Mouse (Mus musculus) forebrain, embryonic 13.5 days (tissue): ENCODE results near the gene Dgka. TPM values are rescaled to one million over a fixed set of nuclear protein-coding genes. Genes with fewer than 3 reads are reported as not detected.

ENCODE experiments used
- ATAC-seq: fragments of 200-750 bp; cut with Nextera tagmentation; 2 replicates; pipeline ENCODE4 v1.8.0; 2017
- H3K27ac ChIP-seq: fragments of 300-500 bp; sonication (generic); 2 replicates; pipeline ENCODE4 v1.5.1; 2015; ENCODE audit warnings: inconsistent platforms, mild to moderate bottlenecking, moderate library complexity
- H3K27me3 ChIP-seq: fragments of 300-500 bp; sonication (generic); 2 replicates; pipeline ENCODE4 v1.6.1; 2015; ENCODE audit warnings: mild to moderate bottlenecking, inconsistent platforms
- H3K36me3 ChIP-seq: fragments of 300-500 bp; sonication (generic); 2 replicates; pipeline ENCODE4 v1.6.1; 2015; ENCODE audit warnings: mild to moderate bottlenecking, inconsistent platforms; ENCODE audit not compliant: poor library complexity, severe bottlenecking
- H3K4me1 ChIP-seq: fragments of 300-500 bp; sonication (generic); 2 replicates; pipeline ENCODE4 v1.6.1; 2015; ENCODE audit warnings: inconsistent platforms
- H3K4me2 ChIP-seq: fragments of 300-500 bp; sonication (generic); 2 replicates; pipeline ENCODE4 v1.6.1; 2015; ENCODE audit warnings: inconsistent platforms, mild to moderate bottlenecking, moderate library complexity
- H3K4me3 ChIP-seq: fragments of 300-500 bp; sonication (generic); 2 replicates; pipeline ENCODE4 v1.5.1; 2015; ENCODE audit warnings: mild to moderate bottlenecking, inconsistent platforms
- H3K9ac ChIP-seq: fragments of 300-500 bp; sonication (generic); 2 replicates; pipeline ENCODE4 v1.6.1; 2015; ENCODE audit warnings: mild to moderate bottlenecking, inconsistent platforms
- H3K9me3 ChIP-seq: fragments of 300-500 bp; sonication (generic); replicated peaks from 2 replicates; pipeline ENCODE4 v1.6.1; 2016; ENCODE audit warnings: inconsistent platforms
- WGBS: fragments of 180-500 bp; shearing (Covaris S2); methylation state at CpG from one replicate; pipeline ENCODE4 v1.1.7; 2015; 5-methylcytosine and 5-hydroxymethylcytosine counted together
- polyA plus RNA-seq: library from polyadenylated mRNA; unstranded; fragments of >200 nt; fragmentation: Nextera tagmentation; extraction: Ambion mirVana; gene quantifications from 2 replicates; pipeline ENCODE4 v1.2.1, GENCODE M21; 2015

Gene Dgka
- polyA plus RNA-seq, 1 experiment from 2014 or later, result 3.6 TPM

GRCm38 (mm10) chr10:128747646-128748251, 3.1 kb upstream of the Dgka start, which contains the start of gene Pym1:
Gene Pym1, plus strand, starts transcription at chr10:128747889.
- Histone ChIP-seq H3K4me1 (peaks cover 41% of the 10 kb centered on the region), H3K9ac (peak within 1 kb of the TSS; percentile 85), H3K4me2 (peak within 1 kb of the TSS; percentile 86), H3K4me3 (peak within 1 kb of the TSS; percentile 75), H3K9me3 (no peaks in the 10 kb centered on the region), H3K27me3 (peaks cover 37% of the 10 kb centered on the region), H3K27ac (peak within 1 kb of the TSS; percentile 93), H3K36me3 (peaks cover 3% of the 10 kb centered on the region)
- ATAC-seq, result peak; percentile 68
- under 1% methylated on average over 36 of the region's 36 CpGs for WGBS

DNA sequence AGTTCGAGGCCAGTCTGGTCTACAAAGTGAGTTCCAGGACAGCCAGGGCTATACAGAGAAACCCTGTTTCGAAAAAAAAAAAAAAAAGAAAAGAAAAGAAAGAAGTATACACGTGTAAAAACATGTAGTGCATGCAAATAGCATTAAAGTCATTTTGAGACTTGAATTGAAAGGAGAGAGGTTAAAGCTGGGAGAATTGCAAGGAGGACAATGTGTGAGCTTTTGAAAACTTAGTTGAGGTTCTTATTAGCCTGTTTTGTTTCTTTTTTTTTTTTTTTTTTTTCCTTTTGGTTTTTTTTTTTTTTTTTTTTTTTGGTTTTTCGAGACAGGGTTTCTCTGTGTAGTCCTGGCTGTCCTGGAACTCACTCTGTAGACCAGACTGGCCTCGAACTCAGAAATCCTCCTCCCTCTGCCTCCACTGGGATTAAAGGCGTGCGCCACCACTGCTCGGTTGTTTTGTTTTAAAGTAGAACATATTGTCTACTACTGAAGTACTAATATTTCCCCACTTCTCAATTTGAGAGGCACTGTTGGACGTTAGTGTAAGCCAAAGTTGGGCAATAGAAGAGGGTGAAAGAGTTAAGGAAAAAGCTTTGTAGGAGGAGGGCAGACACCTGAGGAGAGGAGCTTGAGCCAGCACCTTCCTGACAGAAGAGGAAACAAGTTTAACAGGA, 2.5 kb upstream of the Dgka start:
- H3K27ac ChIP-seq, result peak overlapping the region; percentile 93
- ATAC-seq, result no peak
- 35% methylated on average over 9 of the region's 9 CpGs for WGBS
- peak overlapping the region; percentile 85 for H3K9ac ChIP-seq
- H3K36me3 ChIP-seq, result no peaks in the 10 kb centered on the region
- no peaks in the 10 kb centered on the region for H3K9me3 ChIP-seq
- H3K4me1 ChIP-seq, result peaks cover 41% of the 10 kb centered on the region
- H3K27me3 ChIP-seq, result peaks cover 43% of the 10 kb centered on the region
- peak overlapping the region; percentile 75 for H3K4me3 ChIP-seq
- peak overlapping the region; percentile 86 for H3K4me2 ChIP-seq

DNA sequence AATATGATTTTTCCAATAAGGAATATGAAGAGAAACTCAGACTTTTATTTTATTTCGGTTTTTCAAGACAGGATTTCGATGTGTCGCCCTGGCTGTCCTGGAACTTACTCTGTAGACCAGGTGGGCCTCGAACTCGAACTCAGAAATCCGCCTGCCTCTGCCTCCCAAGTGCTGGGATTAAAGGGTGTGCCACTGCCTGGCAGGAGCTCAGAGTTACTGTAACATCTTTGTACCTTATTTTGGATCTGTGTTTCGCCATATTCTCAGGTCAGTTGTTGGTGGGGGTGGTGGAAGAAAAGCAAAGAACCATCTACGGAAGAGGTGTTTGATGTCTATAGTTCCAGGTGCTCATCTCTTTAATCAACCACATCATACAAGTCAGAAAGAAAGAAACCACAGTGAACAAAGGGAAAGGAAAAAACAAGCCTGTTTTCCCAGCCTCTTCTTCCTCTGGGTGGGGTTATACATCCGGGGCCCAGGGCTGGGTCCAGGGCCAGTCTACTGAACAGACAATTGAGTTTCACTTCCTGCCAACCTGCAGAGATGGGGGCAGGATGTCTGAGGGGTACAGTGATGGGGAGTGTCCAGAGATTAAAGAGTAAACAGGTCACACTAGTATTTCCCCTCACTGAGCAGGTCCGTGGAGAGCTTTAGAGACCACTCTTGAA, 1.4 kb upstream of the Dgka start:
- H3K27ac ChIP-seq, result no peak overlapping the region
- peaks cover 54% of the 10 kb centered on the region for H3K27me3 ChIP-seq
- no peaks in the 10 kb centered on the region for H3K9me3 ChIP-seq
- H3K9ac ChIP-seq, result no peak overlapping the region
- H3K4me2 ChIP-seq, result no peak overlapping the region
- peaks cover 41% of the 10 kb centered on the region for H3K4me1 ChIP-seq
- no peak overlapping the region for H3K4me3 ChIP-seq
- no peak for ATAC-seq
- WGBS, result 95% methylated on average over 10 of the region's 10 CpGs
- no peaks in the 10 kb centered on the region for H3K36me3 ChIP-seq

DNA sequence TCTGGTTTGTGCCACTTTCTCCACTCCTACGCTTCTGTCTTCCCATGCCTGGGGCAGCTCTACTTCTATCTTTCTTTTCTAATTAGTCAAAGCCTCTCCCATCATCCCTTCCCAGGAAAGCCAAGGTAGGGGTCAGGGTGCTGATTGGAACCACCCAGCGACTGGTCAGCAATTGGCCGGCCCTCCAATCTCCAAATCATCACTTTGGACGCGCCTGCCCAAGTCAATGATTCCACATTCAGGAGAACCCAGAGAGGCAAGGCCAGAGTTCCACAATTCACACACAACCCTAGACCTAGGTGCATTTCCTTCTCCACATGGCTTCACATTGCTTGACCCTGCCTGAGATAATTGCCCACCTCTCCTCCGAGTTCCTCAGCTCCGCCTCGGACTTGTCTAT, 444 bp downstream of the Dgka start:
- H3K36me3 ChIP-seq, result no peaks in the 10 kb centered on the region
- no peak overlapping the region for H3K27ac ChIP-seq
- WGBS, result 16% methylated on average over 8 of the region's 8 CpGs
- H3K4me1 ChIP-seq, result peaks cover 29% of the 10 kb centered on the region
- peak overlapping the region; percentile 78 for H3K9ac ChIP-seq
- H3K4me2 ChIP-seq, result peak overlapping the region; percentile 92
- peak overlapping the region; percentile 56 for H3K4me3 ChIP-seq
- no peaks in the 10 kb centered on the region for H3K9me3 ChIP-seq
- peaks cover 57% of the 10 kb centered on the region for H3K27me3 ChIP-seq
- ATAC-seq, result no peak

DNA sequence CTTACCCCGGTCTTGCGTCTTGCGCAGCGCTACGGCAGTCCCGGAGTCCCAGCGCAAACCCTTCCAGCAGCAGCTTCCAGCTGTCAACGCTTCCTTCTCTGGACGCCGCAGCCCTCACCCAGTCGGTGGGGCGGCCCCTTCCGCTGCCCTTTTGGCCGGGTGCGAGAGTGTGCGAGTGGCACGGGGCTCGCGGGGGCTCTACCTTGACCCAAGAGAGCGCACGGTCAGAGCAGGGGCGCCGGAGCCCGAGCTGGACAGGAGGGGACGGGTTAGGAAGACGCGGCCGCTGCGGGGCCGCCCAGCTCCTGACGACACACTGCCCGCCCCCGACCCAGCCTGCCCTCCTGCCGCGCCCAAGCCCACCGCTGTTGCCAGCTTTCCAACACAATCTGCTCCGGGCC, 864 bp downstream of the Dgka start:
- Histone ChIP-seq H3K27ac (no peak overlapping the region), H3K27me3 (peaks cover 57% of the 10 kb centered on the region), H3K4me1 (peaks cover 24% of the 10 kb centered on the region), H3K9ac (peak overlapping the region; percentile 78), H3K4me2 (peak overlapping the region; percentile 92), H3K36me3 (no peaks in the 10 kb centered on the region), H3K9me3 (no peaks in the 10 kb centered on the region), H3K4me3 (peak overlapping the region; percentile 56)
- under 1% methylated on average over 34 of the region's 37 CpGs for WGBS
- no peak for ATAC-seq

DNA sequence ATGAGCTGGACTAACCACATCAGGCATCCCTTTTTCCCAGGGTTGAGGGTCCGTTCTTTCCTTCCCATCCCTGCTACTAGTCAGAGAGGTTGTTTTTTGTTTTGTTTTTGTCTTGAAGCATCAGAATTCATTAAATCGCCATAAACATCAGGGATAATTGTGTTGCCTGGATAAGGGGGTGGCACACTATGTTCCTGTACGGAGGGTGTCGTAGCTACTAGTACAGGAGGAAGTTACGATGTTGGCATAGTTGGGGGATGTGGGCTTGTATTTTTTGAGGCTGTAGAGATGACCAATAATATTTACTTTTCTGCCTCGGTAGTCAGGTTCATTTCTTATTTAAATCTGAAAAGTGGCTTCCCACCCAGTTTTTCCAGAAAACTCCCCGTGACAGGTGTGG, 1.4 kb downstream of the Dgka start:
- Histone ChIP-seq H3K4me1 (peaks cover 24% of the 10 kb centered on the region), H3K4me2 (peak overlapping the region; percentile 92), H3K27ac (no peak overlapping the region), H3K9me3 (no peaks in the 10 kb centered on the region), H3K36me3 (no peaks in the 10 kb centered on the region), H3K9ac (peak overlapping the region; percentile 78), H3K4me3 (peak overlapping the region; percentile 56), H3K27me3 (peaks cover 57% of the 10 kb centered on the region)
- no peak for ATAC-seq
- WGBS, result 6% methylated on average over 7 of the region's 7 CpGs

GRCm38 (mm10) chr10:128742616-128743015, 2.0 kb downstream of the Dgka start:
- no peak overlapping the region for H3K4me3 ChIP-seq
- H3K9ac ChIP-seq, result no peak overlapping the region
- H3K27ac ChIP-seq, result no peak overlapping the region
- H3K9me3 ChIP-seq, result no peaks in the 10 kb centered on the region
- H3K4me1 ChIP-seq, result peaks cover 23% of the 10 kb centered on the region
- 49% methylated on average over 4 of the region's 4 CpGs for WGBS
- H3K27me3 ChIP-seq, result peaks cover 57% of the 10 kb centered on the region
- H3K36me3 ChIP-seq, result no peaks in the 10 kb centered on the region
- no peak overlapping the region for H3K4me2 ChIP-seq
- ATAC-seq, result no peak

GRCm38 (mm10) chr10:128740296-128740695, 4.4 kb downstream of the Dgka start:
- Histone ChIP-seq H3K4me1 (peaks cover 19% of the 10 kb centered on the region), H3K9ac (no peak overlapping the region), H3K27ac (no peak overlapping the region), H3K4me3 (no peak overlapping the region), H3K9me3 (no peaks in the 10 kb centered on the region), H3K4me2 (no peak overlapping the region), H3K27me3 (peaks cover 46% of the 10 kb centered on the region), H3K36me3 (no peaks in the 10 kb centered on the region)
- no peak for ATAC-seq
- 65% methylated on average over 2 of the region's 2 CpGs for WGBS

GRCm38 (mm10) chr10:128737435-128737834, 7.2 kb downstream of the Dgka start:
- no peaks in the 10 kb centered on the region for H3K4me1 ChIP-seq
- 5% methylated on average over 15 of the region's 15 CpGs for WGBS
- H3K9me3 ChIP-seq, result no peaks in the 10 kb centered on the region; the same call in 1 of the 2 replicates
- no peak overlapping the region for H3K27ac ChIP-seq
- H3K9ac ChIP-seq, result no peak overlapping the region
- no peaks in the 10 kb centered on the region for H3K36me3 ChIP-seq
- peaks cover 17% of the 10 kb centered on the region for H3K27me3 ChIP-seq
- H3K4me2 ChIP-seq, result peak overlapping the region; percentile 40
- no peak overlapping the region for H3K4me3 ChIP-seq
- no peak for ATAC-seq

GRCm38 (mm10) chr10:128731992-128732391, 12.7 kb downstream of the Dgka start:
- Histone ChIP-seq H3K9me3 (no peaks in the 10 kb centered on the region; the same call in 1 of the 2 replicates), H3K36me3 (no peaks in the 10 kb centered on the region), H3K27me3 (no peaks in the 10 kb centered on the region), H3K4me1 (no peaks in the 10 kb centered on the region), H3K4me2 (no peak overlapping the region), H3K4me3 (no peak overlapping the region), H3K9ac (no peak overlapping the region), H3K27ac (no peak overlapping the region)
- no peak for ATAC-seq

GRCm38 (mm10) chr10:128731002-128731433, 13.6 kb downstream of the Dgka start:
- no peaks in the 10 kb centered on the region for H3K36me3 ChIP-seq
- no peaks in the 10 kb centered on the region for H3K4me1 ChIP-seq
- H3K4me2 ChIP-seq, result peak overlapping the region; percentile 23; the same call in 1 of the 2 replicates
- no peak overlapping the region for H3K4me3 ChIP-seq
- no peaks in the 10 kb centered on the region; the same call in 1 of the 2 replicates for H3K9me3 ChIP-seq
- H3K9ac ChIP-seq, result no peak overlapping the region
- 23% methylated on average over 10 of the region's 10 CpGs for WGBS
- H3K27me3 ChIP-seq, result no peaks in the 10 kb centered on the region
- ATAC-seq, result peak; percentile 61
- H3K27ac ChIP-seq, result no peak overlapping the region

DNA sequence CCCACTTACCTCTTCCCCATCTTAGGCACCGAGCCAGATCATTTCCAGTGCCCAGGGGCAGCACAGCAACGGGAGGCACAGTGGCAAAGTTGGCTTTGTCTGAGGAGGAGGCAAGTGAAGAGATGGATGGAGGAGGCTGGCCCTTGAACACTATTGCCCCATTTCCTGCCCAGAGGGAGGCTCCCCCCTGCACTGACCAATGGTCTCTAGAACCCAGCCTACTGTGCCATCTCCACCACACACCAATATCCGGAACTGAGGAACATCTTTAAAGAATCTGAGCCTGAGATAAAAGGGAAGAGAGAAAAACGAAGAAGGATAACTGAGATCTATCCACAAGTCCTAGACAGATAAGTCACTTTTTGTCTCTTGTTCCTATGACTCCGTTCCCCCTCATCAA, 16.6 kb downstream of the Dgka start:
- ATAC-seq, result no peak

More for the DNA sequence above, 16.6 kb downstream of the Dgka start:
- Histone ChIP-seq H3K4me2 (no peak overlapping the region), H3K36me3 (no peaks in the 10 kb centered on the region), H3K9me3 (no peaks in the 10 kb centered on the region; the same call in 1 of the 2 replicates), H3K27me3 (no peaks in the 10 kb centered on the region), H3K9ac (no peak overlapping the region), H3K4me3 (no peak overlapping the region), H3K4me1 (no peaks in the 10 kb centered on the region), H3K27ac (no peak overlapping the region)
- WGBS, result 88% methylated on average over 5 of the region's 5 CpGs
